Mouse (Mus musculus): ENCODE measurements around the gene Zfp69. TPM values are rescaled to one million over a fixed set of nuclear protein-coding genes. Genes with fewer than 3 reads are reported as not detected.
A peak's percentile ranks its signal among the peaks of the same experiment; 100 is the strongest.

Gene Zfp69
- total RNA-seq, 4 experiments from 2014 or later: 1.5 to 3.0 (median 1.8) TPM

DNA sequence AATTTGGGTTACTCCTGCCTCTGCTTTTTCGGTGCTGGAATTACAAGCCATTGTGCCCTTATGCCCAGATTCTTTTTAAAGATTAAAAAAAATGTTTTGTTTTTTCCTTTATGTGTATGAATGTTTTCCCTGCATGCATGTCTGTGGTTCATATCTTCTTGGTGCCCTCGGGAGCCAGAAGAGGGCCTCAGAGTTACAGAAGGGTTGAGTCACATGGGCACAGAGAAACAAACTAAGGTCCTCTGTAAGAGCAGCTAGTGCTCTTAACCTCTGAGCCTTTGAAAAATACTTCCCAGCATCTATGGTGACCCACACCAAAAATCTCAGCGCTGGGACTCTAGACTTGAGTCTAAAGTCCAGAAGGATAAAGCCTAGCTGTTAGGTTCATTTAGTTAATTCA is 26.1 kb downstream of the Zfp69 start:
- DNase-seq (ENCODE audit: low spot score in 2 of 2): no peak

DNA sequence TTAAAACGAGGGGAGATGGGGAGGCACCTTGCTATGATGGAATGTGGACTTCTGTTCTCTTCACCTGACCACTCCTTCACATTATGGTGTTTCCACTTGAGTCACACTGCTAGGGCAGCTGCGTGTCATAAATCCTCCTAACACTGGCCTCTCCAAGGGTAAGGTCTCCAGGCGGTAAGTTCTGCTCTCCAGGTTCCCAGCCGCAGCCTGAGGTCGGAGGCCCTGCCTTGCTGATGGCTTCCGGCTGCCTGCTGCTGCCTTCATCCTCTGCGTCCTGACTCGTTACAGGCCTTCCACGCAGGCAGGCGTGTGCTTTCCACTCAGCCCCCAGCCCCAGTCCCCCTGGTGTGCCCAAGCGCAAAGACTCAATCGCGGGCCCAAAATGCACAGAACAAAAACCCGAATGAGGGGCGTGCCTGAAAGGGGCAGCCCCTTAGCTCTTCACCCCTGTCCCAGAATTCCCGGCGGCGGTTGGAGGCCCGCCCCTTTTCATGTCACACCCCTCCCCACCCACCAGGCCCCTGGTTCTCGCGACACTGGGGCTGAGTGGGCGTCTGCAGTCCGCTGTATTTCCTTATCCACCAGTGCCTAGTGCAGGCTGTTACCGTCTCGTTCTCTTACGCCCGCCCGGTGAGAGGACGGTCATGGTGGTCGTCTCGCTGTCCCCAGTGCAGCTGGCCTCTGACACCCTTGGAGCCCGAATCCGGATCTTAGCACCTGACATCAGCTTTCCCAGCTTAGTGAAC is 26.8 kb downstream of the Zfp69 start, which contains the start of gene Exo5:
Gene Exo5 (minus strand): TSS at position 464 of the 746 bp plus-strand sequence.
- DNase-seq (ENCODE audit: low spot score in 2 of 2): peak; percentile 68 to 84

GRCm38 (mm10) chr4:120921461-120921860 is 30.0 kb downstream of the Zfp69 start:
- DNase-seq (ENCODE audit: low spot score in 2 of 2): no peak

GRCm38 (mm10) chr4:120914501-120914900 is 37.0 kb downstream of the Zfp69 start:
- no peak for DNase-seq (ENCODE audit: low spot score in 2 of 2)

DNA sequence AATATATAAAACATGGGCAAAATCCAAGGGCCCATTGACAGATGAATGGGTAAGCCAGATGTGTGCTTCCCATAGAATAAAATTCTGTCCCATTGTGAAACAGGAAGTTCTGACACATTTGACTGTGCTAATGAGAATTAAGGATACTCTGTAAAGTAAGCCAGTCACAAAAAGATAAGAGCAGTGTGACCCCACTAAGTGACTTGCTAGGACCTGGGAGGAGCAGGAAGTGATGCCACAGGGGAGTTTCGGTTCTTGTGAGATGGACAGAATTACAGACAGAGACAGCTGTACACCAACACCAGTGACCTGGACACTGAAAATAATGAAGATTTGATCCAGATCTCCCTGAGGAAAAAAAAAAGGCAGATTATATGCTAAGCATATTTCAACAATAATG is 37.6 kb downstream of the Zfp69 start:
- no peak for DNase-seq (ENCODE audit: low spot score in 2 of 2)

- DNase-seq (ENCODE audit: low spot score in 2 of 2): no peak
Observed at GRCm38 (mm10) chr4:120913443-120913842, 38.1 kb downstream of the Zfp69 start.

GRCm38 (mm10) chr4:120912866-120913265 is 38.6 kb downstream of the Zfp69 start:
- DNase-seq (ENCODE audit: low spot score in 2 of 2): no peak

DNA sequence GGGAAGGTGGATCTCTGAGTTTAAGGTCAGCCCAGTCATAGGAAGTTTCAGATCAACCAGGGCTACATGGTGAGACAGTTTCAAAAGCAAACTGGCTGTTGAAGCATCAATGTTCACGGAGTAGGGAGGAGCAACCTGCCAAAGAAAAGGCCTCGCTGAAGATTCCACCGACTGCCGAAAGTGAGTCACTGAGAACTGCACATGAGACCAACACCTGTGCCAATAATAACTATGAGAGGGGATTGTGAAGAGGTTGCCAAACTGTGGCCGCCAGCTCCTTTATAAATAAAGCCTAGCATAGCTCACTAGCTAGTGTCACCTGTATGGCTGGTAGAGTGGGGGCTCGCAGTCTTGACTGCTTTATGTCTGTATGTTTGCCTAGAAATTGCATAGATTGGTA is 40.4 kb downstream of the Zfp69 start:
- no peak for DNase-seq (ENCODE audit: low spot score in 2 of 2)

GRCm38 (mm10) chr4:120909558-120910150 is 41.8 kb downstream of the Zfp69 start:
- no peak for DNase-seq (ENCODE audit: low spot score in 2 of 2)

- DNase-seq (ENCODE audit: low spot score in 2 of 2): no peak
Observed at GRCm38 (mm10) chr4:120905644-120906043, 45.9 kb downstream of the Zfp69 start.

DNA sequence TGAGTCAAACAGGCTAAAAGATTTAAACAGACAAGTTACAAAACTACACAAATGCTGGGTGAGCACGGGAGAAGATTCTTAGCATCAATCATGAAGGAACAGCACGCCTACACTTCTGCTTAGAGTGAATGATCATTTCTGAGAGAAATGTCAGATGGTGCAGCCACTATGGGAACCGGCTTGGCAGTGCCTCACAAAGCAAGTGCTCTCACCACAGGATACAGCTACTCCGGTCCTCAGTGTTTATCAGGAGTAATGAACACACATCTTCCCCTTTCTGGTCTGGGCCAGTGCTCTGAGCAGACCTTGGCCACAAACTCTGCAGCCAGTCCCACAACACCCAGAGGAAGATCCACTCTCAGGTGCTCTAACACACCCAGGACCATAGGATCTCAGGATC is 47.0 kb downstream of the Zfp69 start:
- DNase-seq (ENCODE audit: low spot score in 2 of 2): no peak

GRCm38 (mm10) chr4:120895810-120896584 is 55.5 kb downstream of the Zfp69 start:
- no peak for DNase-seq (ENCODE audit: low spot score in 2 of 2)

- no peak for DNase-seq (ENCODE audit: low spot score in 2 of 2)
Observed at GRCm38 (mm10) chr4:120895226-120895625, 56.3 kb downstream of the Zfp69 start.

DNA sequence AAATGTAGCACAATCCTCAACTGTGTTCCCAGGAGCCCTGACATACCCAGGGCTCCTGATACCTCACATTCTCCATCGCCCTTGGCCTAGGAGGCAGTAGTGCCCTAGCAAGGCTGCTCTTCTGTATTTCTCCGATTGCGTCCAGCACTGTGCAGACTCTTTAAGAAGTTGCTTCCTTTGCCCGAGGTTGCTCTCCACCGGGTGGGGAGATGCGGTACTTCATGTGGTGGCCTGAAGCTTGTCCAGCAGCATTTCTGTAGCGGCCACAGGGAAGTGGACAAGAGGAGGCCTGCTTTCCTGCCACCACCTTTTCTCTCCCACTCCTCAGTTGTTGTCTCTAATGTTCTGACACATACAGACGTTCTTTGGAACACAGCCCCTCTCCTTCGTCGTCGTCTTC is 56.9 kb downstream of the Zfp69 start:
- DNase-seq (ENCODE audit: low spot score in 2 of 2): no peak

- no peak for DNase-seq (ENCODE audit: low spot score in 2 of 2)
Observed at GRCm38 (mm10) chr4:120893656-120894401, 57.7 kb downstream of the Zfp69 start.

- no peak for DNase-seq (ENCODE audit: low spot score in 2 of 2)
Observed at GRCm38 (mm10) chr4:120892516-120892915, 59.0 kb downstream of the Zfp69 start.

GRCm38 (mm10) chr4:120891960-120892359 is 59.5 kb downstream of the Zfp69 start:
- DNase-seq (ENCODE audit: low spot score in 2 of 2): no peak

DNA sequence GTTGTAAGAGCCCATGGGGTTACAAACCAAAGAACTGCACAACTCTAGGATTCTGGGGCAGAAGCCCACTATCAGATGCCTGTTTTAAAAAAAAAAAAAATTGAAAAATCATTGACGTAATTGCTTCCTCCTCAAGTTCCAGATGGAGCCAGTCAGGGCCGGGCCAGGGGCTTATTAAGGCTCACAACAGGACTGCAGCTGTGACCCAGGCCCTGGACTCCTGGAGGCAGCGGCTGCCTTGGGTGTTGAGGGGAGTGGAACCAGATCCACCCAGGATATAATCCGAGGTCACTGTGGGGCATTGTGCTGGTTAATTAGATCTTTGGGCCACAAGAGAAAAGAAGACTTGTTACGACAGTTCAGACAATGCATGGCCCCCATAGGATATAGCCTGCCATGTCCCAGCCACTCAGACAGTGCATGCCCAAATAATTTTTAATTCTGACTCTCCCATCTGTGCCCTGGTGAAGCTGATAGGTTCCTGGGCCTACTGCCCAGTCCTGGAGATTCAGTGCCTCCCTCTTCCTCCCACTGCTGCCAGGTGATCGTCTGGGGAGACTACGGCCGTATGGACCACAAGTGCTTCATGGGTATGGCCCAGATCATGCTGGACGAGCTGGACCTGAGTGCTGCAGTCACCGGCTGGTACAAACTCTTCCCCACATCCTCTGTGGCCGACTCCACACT is 60.6 kb downstream of the Zfp69 start:
- no peak for DNase-seq (ENCODE audit: low spot score in 2 of 2)

- DNase-seq (ENCODE audit: low spot score in 2 of 2): no peak
Observed at GRCm38 (mm10) chr4:120888884-120889283, 62.6 kb downstream of the Zfp69 start.

GRCm38 (mm10) chr4:120887381-120888112 is 64.0 kb downstream of the Zfp69 start:
- no peak for DNase-seq (ENCODE audit: low spot score in 2 of 2)
